Mouse (Mus musculus) heart, embryonic 13.5 days (tissue): ENCODE data around the gene Tnnc2. TPM values are rescaled to one million over a fixed set of nuclear protein-coding genes. Genes with fewer than 3 reads are reported as not detected.

Experiments
- ATAC-seq: fragments of 200-750 bp; cut with Nextera tagmentation; 2 replicates; pipeline ENCODE4 v1.8.0; 2017; ENCODE audit warnings: moderate TSS enrichment; ENCODE audit not compliant: insufficient number of reproducible peaks, low FRiP score, low TSS enrichment; ENCODE audit errors: extremely low read depth
- H3K27ac ChIP-seq: fragments of 300-500 bp; sonication (generic); replicated peaks from 2 replicates; pipeline ENCODE4 v1.5.1; 2015; ENCODE audit warnings: moderate library complexity, mild to moderate bottlenecking, inconsistent platforms
- H3K27me3 ChIP-seq: fragments of 300-500 bp; sonication (generic); replicated peaks from 2 replicates; pipeline ENCODE4 v1.6.1; 2015; ENCODE audit warnings: mild to moderate bottlenecking, inconsistent platforms
- H3K36me3 ChIP-seq: fragments of 300-500 bp; sonication (generic); 2 replicates; pipeline ENCODE4 v1.6.1; 2015; ENCODE audit warnings: mild to moderate bottlenecking, inconsistent platforms
- H3K4me1 ChIP-seq: fragments of 300-500 bp; sonication (generic); 2 replicates; pipeline ENCODE4 v1.6.1; 2015; ENCODE audit warnings: inconsistent platforms
- H3K4me2 ChIP-seq: fragments of 300-500 bp; sonication (generic); 2 replicates; pipeline ENCODE4 v1.6.1; 2015; ENCODE audit warnings: inconsistent platforms, mild to moderate bottlenecking, moderate library complexity
- H3K4me3 ChIP-seq: fragments of 300-500 bp; sonication (generic); 2 replicates; pipeline ENCODE4 v1.5.1; 2015; ENCODE audit warnings: moderate library complexity, mild to moderate bottlenecking, inconsistent platforms
- H3K9ac ChIP-seq: fragments of 300-500 bp; sonication (generic); 2 replicates; pipeline ENCODE4 v1.6.1; 2015; ENCODE audit warnings: inconsistent platforms, mild to moderate bottlenecking, moderate library complexity
- H3K9me3 ChIP-seq: fragments of 300-500 bp; sonication (generic); 2 replicates; pipeline ENCODE4 v1.6.1; 2016; ENCODE audit warnings: inconsistent platforms
- WGBS: fragments of 180-500 bp; shearing (Covaris S2); methylation state at CpG from one replicate; pipeline ENCODE4 v1.1.7; 2015; ENCODE audit warnings: mixed read lengths; 5-methylcytosine and 5-hydroxymethylcytosine counted together
- polyA plus RNA-seq: library from polyadenylated mRNA; unstranded; fragments of >200 nt; fragmentation: Nextera tagmentation; extraction: Ambion mirVana; gene quantifications from 2 replicates; pipeline ENCODE4 v1.2.1, GENCODE M21; 2015

Gene Tnnc2
- polyA plus RNA-seq, 1 experiment from 2014 or later: 1.0 TPM

DNA sequence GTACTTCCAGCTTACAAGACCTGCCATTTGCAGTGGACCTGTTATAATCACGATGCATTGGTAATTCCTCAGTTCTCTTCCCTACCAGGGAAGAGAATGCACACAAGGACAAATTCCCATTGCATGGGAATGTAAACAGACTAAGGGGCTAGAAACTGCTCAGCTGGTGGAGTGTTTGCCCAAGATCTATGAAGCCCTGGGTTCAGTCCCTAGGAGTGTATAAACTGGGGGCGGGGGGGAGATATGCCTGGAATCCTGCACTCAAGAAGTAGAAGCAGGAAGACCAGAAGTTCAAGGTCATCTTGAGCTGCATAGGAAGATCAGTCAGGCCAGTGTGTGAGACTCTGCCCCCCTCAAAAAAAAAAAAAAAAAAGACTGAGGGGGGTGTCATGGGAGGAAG, 46.5 kb downstream of the Tnnc2 start:
- no peak for ATAC-seq
- Histone ChIP-seq H3K4me2 (no peak overlapping the region), H3K36me3 (no peaks in the 10 kb centered on the region), H3K4me3 (no peak overlapping the region), H3K4me1 (no peaks in the 10 kb centered on the region), H3K27me3 (no peaks in the 10 kb centered on the region; the same call in 1 of the 2 replicates), H3K9me3 (no peaks in the 10 kb centered on the region), H3K27ac (no peak overlapping the region), H3K9ac (no peak overlapping the region)
- 75% methylated on average over 2 of the region's 2 CpGs for WGBS

DNA sequence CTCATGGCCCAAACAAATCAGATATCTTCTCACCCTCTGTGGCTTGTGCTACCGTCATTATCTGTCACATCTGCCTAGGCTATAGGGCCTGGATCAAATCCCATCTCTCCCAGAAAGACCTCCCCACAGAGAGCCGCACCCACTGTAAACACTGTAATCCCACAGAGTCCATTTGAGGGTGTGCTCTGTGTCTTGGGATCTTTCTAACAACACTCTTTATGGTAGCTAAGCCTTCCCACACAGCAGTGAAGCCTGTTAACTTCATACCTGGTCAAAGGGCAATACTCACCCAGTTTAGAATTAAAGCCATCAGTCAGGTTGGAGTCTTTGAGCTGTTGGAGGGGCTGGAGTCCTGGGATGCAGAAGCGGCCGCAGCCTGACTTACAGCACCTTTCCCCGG, 48.0 kb downstream of the Tnnc2 start:
- ATAC-seq: no peak

More for the DNA sequence above, 48.0 kb downstream of the Tnnc2 start:
- H3K9me3 ChIP-seq: no peaks in the 10 kb centered on the region
- H3K9ac ChIP-seq: no peak overlapping the region
- H3K27ac ChIP-seq: no peak overlapping the region
- H3K36me3 ChIP-seq: no peaks in the 10 kb centered on the region
- no peak overlapping the region for H3K4me3 ChIP-seq
- H3K4me1 ChIP-seq: no peaks in the 10 kb centered on the region
- H3K4me2 ChIP-seq: no peak overlapping the region
- 63% methylated on average over 5 of the region's 5 CpGs for WGBS
- peaks cover 8% of the 10 kb centered on the region; the same call in 1 of the 2 replicates for H3K27me3 ChIP-seq

Other genes starting within 250 kb of the Tnnc2 start
- 11.1 and 12.7 TPM in 2 replicates for gene Wfdc2, start 217.6 kb downstream of the Tnnc2 start, polyA plus RNA-seq
- gene Spint3, start 206.5 kb downstream of the Tnnc2 start, polyA plus RNA-seq: not detected in 2 replicates
- 0.44 TPM in 1 of 2 replicates, not detected in the other for gene Wfdc6a, start 194.5 kb downstream of the Tnnc2 start, polyA plus RNA-seq
- gene Eppin, start 186.4 kb downstream of the Tnnc2 start, polyA plus RNA-seq: not detected in 2 replicates
- gene Wfdc6b, start 166.4 kb downstream of the Tnnc2 start, polyA plus RNA-seq: not detected in 2 replicates
- not detected in 2 replicates for gene Wfdc8, start 166.3 kb downstream of the Tnnc2 start, polyA plus RNA-seq
- not detected in 2 replicates for gene Wfdc16, start 141.2 kb downstream of the Tnnc2 start, polyA plus RNA-seq
- not detected in 2 replicates for gene Wfdc10, start 123.9 kb downstream of the Tnnc2 start, polyA plus RNA-seq
- gene Wfdc9, start 123.4 kb downstream of the Tnnc2 start, polyA plus RNA-seq: not detected in 2 replicates
- gene Wfdc11, start 105.9 kb downstream of the Tnnc2 start, polyA plus RNA-seq: not detected in 2 replicates
- gene Wfdc13, start 94.9 kb downstream of the Tnnc2 start, polyA plus RNA-seq: not detected in 2 replicates
- gene Spint4, start 81.5 kb downstream of the Tnnc2 start, polyA plus RNA-seq: not detected in 2 replicates
- not detected in 2 replicates for gene Spint5, start 64.7 kb downstream of the Tnnc2 start, polyA plus RNA-seq
- 0.27 and 0.28 TPM in 2 replicates for gene Wfdc3, start 34.0 kb downstream of the Tnnc2 start, polyA plus RNA-seq
- gene Dnttip1, start 34.0 kb downstream of the Tnnc2 start, polyA plus RNA-seq: 55.0 and 56.9 TPM in 2 replicates
- 434 and 464 TPM in 2 replicates for gene Ube2c, start 10.1 kb downstream of the Tnnc2 start, polyA plus RNA-seq
- gene Snx21, start 5.9 kb upstream of the Tnnc2 start, polyA plus RNA-seq: 26.7 and 31.8 TPM in 2 replicates
- 12.0 and 18.0 TPM in 2 replicates for gene Acot8, start 24.9 kb upstream of the Tnnc2 start, polyA plus RNA-seq
- gene Zswim3, start 25.1 kb upstream of the Tnnc2 start, polyA plus RNA-seq: 5.0 and 5.4 TPM in 2 replicates
- 8.7 and 9.0 TPM in 2 replicates for gene Zswim1, start 42.7 kb upstream of the Tnnc2 start, polyA plus RNA-seq
- gene Spata25, start 48.6 kb upstream of the Tnnc2 start, polyA plus RNA-seq: not detected in 2 replicates
- gene Ctsa, start 52.9 kb upstream of the Tnnc2 start, polyA plus RNA-seq: 171 and 180 TPM in 2 replicates
- gene Neurl2, start 53.5 kb upstream of the Tnnc2 start, polyA plus RNA-seq: 44.5 and 46.7 TPM in 2 replicates
- gene Pltp, start 77.7 kb upstream of the Tnnc2 start, polyA plus RNA-seq: 11.8 and 14.9 TPM in 2 replicates
- 56.0 and 63.1 TPM in 2 replicates for gene Pcif1, start 99.3 kb upstream of the Tnnc2 start, polyA plus RNA-seq
- gene Zfp335, start 131.8 kb upstream of the Tnnc2 start, polyA plus RNA-seq: 8.8 and 9.2 TPM in 2 replicates
- 0.33 and 0.36 TPM in 2 replicates for gene Mmp9, start 160.8 kb upstream of the Tnnc2 start, polyA plus RNA-seq
- 0.42 and 0.56 TPM in 2 replicates for gene Slc12a5, start 180.8 kb upstream of the Tnnc2 start, polyA plus RNA-seq